Mouse (Mus musculus): Measurements from ENCODE around the gene 9130023H24Rik.

DNA sequence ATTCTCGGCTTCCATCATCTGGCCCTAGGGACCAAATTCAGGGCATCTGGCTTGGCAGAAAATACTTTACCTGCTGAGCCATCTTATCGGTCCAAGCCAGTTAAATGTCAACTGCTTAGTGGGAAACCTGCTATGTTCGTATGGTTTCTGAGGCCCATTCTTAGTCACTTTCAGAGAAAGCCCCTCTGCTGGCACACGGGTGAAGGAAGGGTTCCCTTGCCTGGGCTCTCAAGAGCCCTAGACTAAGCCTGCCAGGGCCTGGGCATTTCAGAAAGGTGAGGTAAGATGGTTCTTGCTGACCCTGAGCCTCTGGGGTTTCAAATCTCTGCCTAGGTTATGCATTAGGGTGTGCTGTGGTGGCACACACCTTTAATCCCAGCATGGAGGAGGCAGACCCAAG, 7.7 kb upstream of the 9130023H24Rik start:
- TF ChIP-seq CTCF (conservative IDR thresholded peaks at IDR 0.05 in 1 of 2, IDR thresholded peaks at IDR 0.05 in 1 of 2; ENCODE audit: low read depth in 2 of 2, low read length in 2 of 2) = no peak
- no peak for TF ChIP-seq USF1 (IDR thresholded peaks at IDR 0.05; ENCODE audit: low read depth, low read length)
- TF ChIP-seq JUN (IDR thresholded peaks at IDR 0.05; ENCODE audit: insufficient read depth, low read depth, low read length) = no peak
- no peak for TF ChIP-seq E2F4 (IDR thresholded peaks at IDR 0.05; ENCODE audit: insufficient replicate concordance, low read depth, low read length)
- TF ChIP-seq MYC (IDR thresholded peaks at IDR 0.05; ENCODE audit: low read depth, low read length) = no peak
- TF ChIP-seq POLR2A (IDR thresholded peaks at IDR 0.05; ENCODE audit: low read depth, low read length) = no peak
- no peak for TF ChIP-seq MAX (IDR thresholded peaks at IDR 0.05; ENCODE audit: low read length)
- TF ChIP-seq GABPA (IDR thresholded peaks at IDR 0.05; ENCODE audit: insufficient replicate concordance, low read depth, low read length) = no peak
- no peak for TF ChIP-seq SIN3A (IDR thresholded peaks at IDR 0.05; ENCODE audit: low read length)
- no peak for TF ChIP-seq ZNF384 (IDR thresholded peaks at IDR 0.05; ENCODE audit: low read depth, low read length)
- TF ChIP-seq TCF12 (IDR thresholded peaks at IDR 0.05; ENCODE audit: low read depth, low read length) = no peak
